Mouse (Mus musculus) common myeloid progenitor, adult 5-6 weeks (primary cell): ENCODE data around the gene Mettl1. TPM values are rescaled to one million over a fixed set of nuclear protein-coding genes. Genes with fewer than 3 reads are reported as not detected.

Experiments
- ATAC-seq: replicated peaks from 2 replicates; pipeline ENCODE4 v1.8.0; 2016; ENCODE audit warnings: low read depth, mild to moderate bottlenecking, moderate TSS enrichment, inconsistent platforms; ENCODE audit not compliant: poor library complexity, severe bottlenecking
- total RNA-seq: library from RNA; stranded (forward); fragments of 200-1000, 187-1606 nt; gene quantifications from 2 replicates; pipeline ENCODE4 v1.2.3, GENCODE M21; 2017

Gene Mettl1
- 27.4 and 28.0 TPM in 2 replicates for total RNA-seq

DNA sequence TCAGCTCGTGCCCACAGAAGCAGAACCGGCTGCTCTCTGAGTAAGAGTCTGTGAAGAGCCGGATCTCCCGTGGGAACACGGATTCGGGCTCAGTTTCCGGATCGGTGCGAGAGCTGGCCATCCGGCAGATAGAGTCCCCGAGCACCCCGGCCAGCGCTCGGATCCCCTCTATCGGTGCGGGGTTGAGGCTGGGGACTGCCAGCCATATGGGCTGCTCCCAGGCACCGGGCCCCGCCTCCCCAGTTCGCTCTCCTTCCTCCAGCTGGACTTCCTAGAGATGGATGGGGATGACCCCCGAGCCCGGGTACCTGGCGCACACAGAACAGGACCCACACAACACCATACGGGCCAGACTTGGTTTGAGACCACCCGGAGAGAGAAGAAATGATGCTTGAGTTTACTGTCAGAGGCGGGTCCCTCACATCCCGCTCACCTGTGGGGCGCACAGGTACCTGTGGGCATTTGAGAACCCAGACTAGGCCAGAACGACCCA, at the start of gene Mettl1, which contains the start of gene Eef1akmt3:
TSS of gene Mettl1 (plus strand) at position 141 of the 493 bp plus-strand sequence.
TSS of gene Eef1akmt3 (minus strand) at position 240 of the 493 bp plus-strand sequence.
- peak; percentile 51 for ATAC-seq

DNA sequence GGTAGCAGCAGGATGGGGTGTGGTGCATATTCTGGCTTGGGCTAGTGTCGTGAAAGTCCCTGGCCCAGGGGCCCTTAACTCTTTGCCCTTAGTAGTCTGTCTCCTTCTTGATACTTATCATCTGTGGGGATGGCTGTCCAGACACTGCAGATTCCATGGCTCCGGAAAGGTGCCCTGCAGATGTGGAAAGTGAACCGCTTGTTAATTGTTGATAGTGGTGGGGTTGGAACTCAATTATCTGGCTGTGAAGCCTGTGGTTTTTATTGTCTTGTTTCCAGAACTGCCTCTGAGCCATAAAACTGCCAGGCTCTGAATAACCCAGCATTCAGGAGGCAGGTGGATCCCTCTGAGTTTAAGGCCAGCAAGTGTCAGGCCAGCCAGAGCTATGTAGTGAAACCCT, 49.5 kb upstream of the Mettl1 start:
- ATAC-seq = no peak

DNA sequence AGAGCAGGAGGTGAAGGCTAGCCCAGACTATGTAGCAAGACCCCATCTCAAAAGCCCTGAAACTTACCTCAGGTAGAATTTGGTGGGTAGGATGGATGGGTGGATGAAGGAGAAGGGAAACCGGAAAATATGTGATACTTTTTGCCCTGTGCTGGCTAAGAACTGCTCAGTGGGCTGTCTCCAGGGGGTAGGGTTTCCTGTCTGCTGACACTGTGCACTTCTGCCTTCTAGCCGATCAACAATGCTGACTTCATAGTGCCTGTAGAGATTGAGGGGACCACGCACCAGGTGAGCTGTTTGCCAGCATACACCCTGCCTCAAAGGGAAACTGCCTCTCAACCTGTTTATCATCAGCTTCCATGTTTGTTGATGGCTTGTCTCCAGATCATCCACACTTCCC, 47.6 kb upstream of the Mettl1 start:
- no peak for ATAC-seq

DNA sequence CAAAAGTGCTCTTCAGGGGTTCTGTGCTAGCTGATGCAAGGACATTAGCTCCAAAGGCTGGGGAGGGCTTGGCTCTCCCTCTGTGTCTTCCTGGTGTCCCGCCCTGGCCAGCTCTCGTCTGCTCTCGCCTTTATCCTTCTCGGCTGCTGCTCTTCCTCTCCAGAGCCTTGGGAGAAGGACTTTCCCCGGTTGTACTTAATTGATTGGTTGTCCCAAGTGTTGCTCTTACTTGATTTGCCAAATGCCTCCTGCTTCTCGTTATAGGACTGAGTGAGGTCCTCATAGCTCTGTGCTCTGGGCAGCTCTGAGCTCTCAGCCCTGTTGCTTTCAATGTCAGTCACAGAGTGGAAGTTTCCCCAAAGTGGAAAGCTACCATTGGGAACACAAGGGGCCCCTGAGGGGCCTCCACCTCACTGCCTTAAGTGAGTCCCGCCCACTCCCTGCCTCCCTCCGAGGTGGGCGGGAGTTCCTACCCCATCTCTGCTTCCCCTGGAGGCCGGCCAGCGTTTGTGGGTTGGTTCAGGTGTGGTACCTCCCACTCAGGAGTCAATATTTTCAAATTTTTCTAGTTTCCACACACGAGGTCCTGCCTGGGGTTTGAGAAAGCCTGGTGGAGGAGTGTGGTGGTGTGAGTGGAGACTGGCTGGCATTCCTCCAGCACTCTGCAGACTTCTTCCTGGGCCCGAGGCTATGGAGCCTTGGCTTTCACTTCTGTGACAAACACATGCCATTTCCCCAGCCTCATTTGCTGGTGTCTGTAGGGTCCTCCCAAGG, 43.7 kb upstream of the Mettl1 start:
- ATAC-seq = no peak

DNA sequence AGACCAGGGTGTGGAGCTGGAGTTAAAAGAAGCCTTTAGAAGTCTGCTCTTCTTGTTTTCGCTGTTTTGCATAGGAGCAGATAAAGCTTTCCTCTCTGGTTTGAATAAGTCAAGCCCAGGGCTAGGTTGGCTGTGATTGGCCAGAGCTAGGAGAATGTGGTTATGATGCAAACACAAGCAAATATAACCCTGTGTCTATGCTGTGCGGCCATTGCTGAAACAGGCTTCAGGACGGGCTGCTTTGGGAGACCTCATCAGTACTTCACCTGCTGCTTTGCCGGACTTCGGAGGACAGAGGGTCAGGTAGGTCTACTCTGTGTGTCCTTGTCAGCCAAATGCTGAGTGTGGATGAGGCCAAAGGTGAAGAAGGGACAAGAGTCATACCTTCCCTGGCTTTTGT, 40.7 kb upstream of the Mettl1 start, which contains the start of gene Avil:
TSS of gene Avil (plus strand) at position 181 of the 400 bp plus-strand sequence.
- no peak for ATAC-seq

- ATAC-seq = no peak
These were observed 39.9 kb upstream of the Mettl1 start for GRCm38 (mm10) chr10:127001297-127001696.

- peak; percentile 7; the same call in 1 of the 2 replicates for ATAC-seq
These were observed 39.2 kb upstream of the Mettl1 start for GRCm38 (mm10) chr10:127002056-127002455.

GRCm38 (mm10) chr10:127002765-127003164, 38.4 kb upstream of the Mettl1 start:
- ATAC-seq = peak; percentile 28; the same call in 1 of the 2 replicates

GRCm38 (mm10) chr10:127003334-127003733, 37.9 kb upstream of the Mettl1 start:
- no peak for ATAC-seq

- no peak for ATAC-seq
These were observed 37.4 kb upstream of the Mettl1 start for GRCm38 (mm10) chr10:127003806-127004205.

GRCm38 (mm10) chr10:127016488-127016887, 24.7 kb upstream of the Mettl1 start:
- ATAC-seq = peak; percentile 81

GRCm38 (mm10) chr10:127017071-127017470, 24.1 kb upstream of the Mettl1 start:
- ATAC-seq = no peak

DNA sequence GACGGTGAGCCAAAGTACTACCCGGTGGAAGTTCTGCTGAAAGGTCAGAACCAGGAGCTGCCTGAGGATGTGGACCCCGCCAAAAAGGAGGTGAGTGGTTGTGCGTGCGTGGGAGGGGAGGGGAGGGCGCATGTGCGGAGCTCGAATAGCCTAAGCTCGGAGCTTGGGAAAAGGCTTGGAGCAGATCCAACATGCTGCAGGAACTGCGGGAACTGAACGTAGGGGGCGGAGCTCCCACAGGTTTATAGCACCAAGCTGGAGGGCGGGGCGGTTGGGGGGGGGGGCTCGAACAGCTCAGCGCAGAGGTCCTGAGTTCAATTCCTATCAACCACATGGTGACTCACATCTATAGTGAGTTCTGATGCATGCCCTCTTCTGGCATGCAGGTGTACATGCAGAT, 22.8 kb upstream of the Mettl1 start:
- no peak for ATAC-seq

DNA sequence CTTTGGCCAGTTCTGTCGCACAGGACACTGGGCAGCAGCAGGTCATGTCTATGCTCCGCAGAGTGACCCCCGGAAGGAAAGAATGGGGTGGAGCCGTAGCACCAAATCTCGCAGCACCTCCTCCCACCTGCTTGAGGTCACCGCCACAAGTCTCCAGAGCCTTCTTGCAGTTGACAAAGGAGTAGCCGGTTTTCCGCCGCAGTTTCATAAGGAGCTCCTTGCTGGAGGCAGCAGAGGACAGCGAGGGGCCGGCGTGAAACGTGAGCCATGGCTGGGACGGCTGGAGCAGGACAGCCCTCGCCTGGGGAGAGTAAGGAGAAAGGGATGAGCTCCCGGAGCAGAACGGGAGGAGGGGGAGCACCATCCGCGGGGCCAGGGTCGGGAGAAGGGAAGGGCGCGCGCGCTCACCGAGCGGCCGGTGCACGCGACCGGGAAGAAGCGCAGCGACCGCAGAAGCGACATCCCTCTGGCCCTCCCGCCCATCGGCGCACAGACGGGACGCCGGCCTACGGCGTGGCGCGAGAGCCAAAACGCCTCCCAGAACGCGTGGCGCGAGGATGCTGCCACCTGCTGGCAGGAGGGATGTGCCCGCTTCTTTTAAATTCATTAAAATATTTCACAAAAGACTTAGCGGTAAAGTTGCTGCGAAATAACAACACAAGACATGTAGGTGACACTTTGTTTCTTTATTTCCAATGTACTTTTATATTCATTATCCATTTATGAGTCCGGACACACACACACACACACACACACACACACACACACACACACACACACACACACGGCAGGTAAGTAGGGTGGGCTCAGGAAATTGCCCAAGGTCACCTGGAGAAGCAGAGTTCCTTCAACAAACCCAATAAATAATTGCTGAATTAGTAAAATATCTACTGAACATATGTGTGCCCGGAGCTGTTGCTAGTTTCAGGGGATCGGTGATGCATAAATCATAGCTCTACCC, 10.6 kb upstream of the Mettl1 start, which contains the start of gene Tsfm:
TSS of gene Tsfm (minus strand) at position 505 of the 961 bp plus-strand sequence.
- ATAC-seq = peak; percentile 94

GRCm38 (mm10) chr10:127033301-127033741, 7.9 kb upstream of the Mettl1 start:
- ATAC-seq = no peak

GRCm38 (mm10) chr10:127036273-127036672, 4.9 kb upstream of the Mettl1 start:
- ATAC-seq = no peak

- ATAC-seq = no peak
These were observed 3.6 kb upstream of the Mettl1 start for GRCm38 (mm10) chr10:127037641-127038040.

GRCm38 (mm10) chr10:127040569-127041214, 522 bp upstream of the Mettl1 start:
- ATAC-seq = peak; percentile 28

- ATAC-seq = peak; percentile 84
These were observed 642 bp downstream of the Mettl1 start for GRCm38 (mm10) chr10:127041774-127042338.
